Mouse (Mus musculus): ENCODE results near the gene Zbtb32.

Gene Zbtb32

GRCm38 (mm10) chr7:30604944-30605343 is 6.2 kb upstream of the Zbtb32 start:
- in situ Hi-C loops (cut with MboI; ENCODE audit: low pct_unique_long_range_greater_than_20kb in 1 of 2, low sequenced_read_pairs in 2 of 2, unreplicated experiment in 1 of 2) = no loop called here

GRCm38 (mm10) chr7:30604424-30604823 is 5.7 kb upstream of the Zbtb32 start:
- in situ Hi-C loops (cut with MboI; ENCODE audit: low pct_unique_long_range_greater_than_20kb in 1 of 2, low sequenced_read_pairs in 2 of 2, unreplicated experiment in 1 of 2) = no loop called here

- in situ Hi-C loops (cut with MboI; ENCODE audit: low pct_unique_long_range_greater_than_20kb in 1 of 2, low sequenced_read_pairs in 2 of 2, unreplicated experiment in 1 of 2) = no loop called here
Observed at GRCm38 (mm10) chr7:30602583-30602982, 3.9 kb upstream of the Zbtb32 start.

GRCm38 (mm10) chr7:30600651-30601050 is 1.9 kb upstream of the Zbtb32 start:
- in situ Hi-C loops (cut with MboI; ENCODE audit: low pct_unique_long_range_greater_than_20kb in 1 of 2, low sequenced_read_pairs in 2 of 2, unreplicated experiment in 1 of 2) = no loop called here

GRCm38 (mm10) chr7:30599933-30600353 is 1.2 kb upstream of the Zbtb32 start:
- in situ Hi-C loops (cut with MboI; ENCODE audit: low pct_unique_long_range_greater_than_20kb in 1 of 2, low sequenced_read_pairs in 2 of 2, unreplicated experiment in 1 of 2) = no loop called here

- in situ Hi-C loops (cut with MboI; ENCODE audit: low pct_unique_long_range_greater_than_20kb in 1 of 2, low sequenced_read_pairs in 2 of 2, unreplicated experiment in 1 of 2) = no loop called here
Observed at GRCm38 (mm10) chr7:30596811-30597210, 1.9 kb downstream of the Zbtb32 start.

- in situ Hi-C loops (cut with MboI; ENCODE audit: low pct_unique_long_range_greater_than_20kb in 1 of 2, low sequenced_read_pairs in 2 of 2, unreplicated experiment in 1 of 2) = no loop called here
Observed at GRCm38 (mm10) chr7:30596093-30596492, 2.6 kb downstream of the Zbtb32 start.

GRCm38 (mm10) chr7:30594510-30595024 is 4.1 kb downstream of the Zbtb32 start:
- in situ Hi-C loops (cut with MboI; ENCODE audit: low pct_unique_long_range_greater_than_20kb in 1 of 2, low sequenced_read_pairs in 2 of 2, unreplicated experiment in 1 of 2) = no loop called here

- in situ Hi-C loops (cut with MboI; ENCODE audit: low pct_unique_long_range_greater_than_20kb in 1 of 2, low sequenced_read_pairs in 2 of 2, unreplicated experiment in 1 of 2) = no loop called here
Observed at GRCm38 (mm10) chr7:30593579-30594509, 4.9 kb downstream of the Zbtb32 start.

GRCm38 (mm10) chr7:30592772-30593423 is 5.8 kb downstream of the Zbtb32 start:
- in situ Hi-C loops (cut with MboI; ENCODE audit: low pct_unique_long_range_greater_than_20kb in 1 of 2, low sequenced_read_pairs in 2 of 2, unreplicated experiment in 1 of 2) = no loop called here

GRCm38 (mm10) chr7:30591605-30591951 is 7.1 kb downstream of the Zbtb32 start:
- in situ Hi-C loops (cut with MboI; ENCODE audit: low pct_unique_long_range_greater_than_20kb in 1 of 2, low sequenced_read_pairs in 2 of 2, unreplicated experiment in 1 of 2) = no loop called here

GRCm38 (mm10) chr7:30590927-30591604 is 7.6 kb downstream of the Zbtb32 start:
- in situ Hi-C loops (cut with MboI; ENCODE audit: low pct_unique_long_range_greater_than_20kb in 1 of 2, low sequenced_read_pairs in 2 of 2, unreplicated experiment in 1 of 2) = no loop called here

GRCm38 (mm10) chr7:30589435-30590301 is 9.0 kb downstream of the Zbtb32 start:
- in situ Hi-C loops (cut with MboI; ENCODE audit: low pct_unique_long_range_greater_than_20kb in 1 of 2, low sequenced_read_pairs in 2 of 2, unreplicated experiment in 1 of 2) = no loop called here

GRCm38 (mm10) chr7:30588676-30589434 is 9.9 kb downstream of the Zbtb32 start, which contains the start of gene Kmt2b:
TSS of gene Kmt2b (minus strand) at chr7:30588726.
- in situ Hi-C loops (cut with MboI; ENCODE audit: low pct_unique_long_range_greater_than_20kb in 1 of 2, low sequenced_read_pairs in 2 of 2, unreplicated experiment in 1 of 2) = no loop called here

GRCm38 (mm10) chr7:30587842-30588667 is 10.7 kb downstream of the Zbtb32 start:
- in situ Hi-C loops (cut with MboI; ENCODE audit: low pct_unique_long_range_greater_than_20kb in 1 of 2, low sequenced_read_pairs in 2 of 2, unreplicated experiment in 1 of 2) = no loop called here

GRCm38 (mm10) chr7:30586455-30587020 is 12.2 kb downstream of the Zbtb32 start:
- in situ Hi-C loops (cut with MboI; ENCODE audit: low pct_unique_long_range_greater_than_20kb in 1 of 2, low sequenced_read_pairs in 2 of 2, unreplicated experiment in 1 of 2) = no loop called here

Data from mouse embryonic stem cell (cell line).